Mouse (Mus musculus) heart, postnatal 36 days (tissue): ENCODE measurements at regions not wholly inside any gene's neighbourhood (a gene's known extent, or its start where the extent isn't known, plus 50 kb on each side); places are given as distances from the start of the nearest gene placed in this dataset.

Experiments used
- DNase-seq, 2 experiments: peaks; one replicate each; pipeline ENCODE4 v3.0.0; 2021 to 2022
- intact Hi-C: fragments of 180-260 bp; cut with DNase I; formaldehyde crosslinking; loops from one replicate; pipeline ENCODE4 v1.15.1; 2025

- intact Hi-C loops = loop anchor here (5.0 kb wide), 1 partner anchor 64 kb away; the partner anchor contains the start of gene Csf1
- no peak for DNase-seq
These were observed 50.7 kb upstream of the Eps8l3 start for GRCm38 (mm10) chr3:107826241-107826760.

GRCm38 (mm10) chr3:107825468-107825867 is 51.6 kb upstream of the Eps8l3 start:
- peak in 1 of 2 experiments; percentile 55 for DNase-seq
- intact Hi-C loops = loop anchor here (5.0 kb wide), 1 partner anchor 63 kb away; the partner anchor contains the start of gene Csf1

- no peak for DNase-seq
- intact Hi-C loops = loop anchor here (5.0 kb wide), 1 partner anchor 38 kb away; no protein-coding TSS in a partner anchor
These were observed 52.7 kb upstream of the Eps8l3 start for GRCm38 (mm10) chr3:107824378-107824777.

- no peak for DNase-seq
- intact Hi-C loops = loop anchor here (5.0 kb wide), 1 partner anchor 39 kb away; no protein-coding TSS in a partner anchor
These were observed 53.3 kb upstream of the Eps8l3 start for GRCm38 (mm10) chr3:107823655-107824266.

GRCm38 (mm10) chr3:107823177-107823576 is 53.9 kb upstream of the Eps8l3 start:
- intact Hi-C loops = loop anchor here (5.0 kb wide), 1 partner anchor 39 kb away; no protein-coding TSS in a partner anchor
- DNase-seq = no peak

GRCm38 (mm10) chr3:107822499-107822898 is 54.5 kb upstream of the Eps8l3 start:
- DNase-seq = no peak
- intact Hi-C loops = loop anchor here (5.0 kb wide), 1 partner anchor 40 kb away; no protein-coding TSS in a partner anchor

GRCm38 (mm10) chr3:107821952-107822351 is 55.1 kb upstream of the Eps8l3 start:
- no peak for DNase-seq
- intact Hi-C loops = loop anchor here (5.0 kb wide), 1 partner anchor 40 kb away; no protein-coding TSS in a partner anchor

GRCm38 (mm10) chr3:107819622-107820021 is 57.4 kb upstream of the Eps8l3 start:
- intact Hi-C loops = loop anchor here (5.0 kb wide), 1 partner anchor 43 kb away; no protein-coding TSS in a partner anchor
- DNase-seq = no peak

- no peak for DNase-seq
- intact Hi-C loops = no loop called here
These were observed 58.2 kb upstream of the Eps8l3 start for GRCm38 (mm10) chr3:107818616-107819495.

- intact Hi-C loops = no loop called here
- no peak for DNase-seq
These were observed 55.8 kb upstream of the Csf1 start for GRCm38 (mm10) chr3:107816031-107816430.

- DNase-seq = no peak
- intact Hi-C loops = no loop called here
These were observed 54.0 kb upstream of the Csf1 start for GRCm38 (mm10) chr3:107814280-107814679.

GRCm38 (mm10) chr3:107812885-107813284 is 52.6 kb upstream of the Csf1 start:
- DNase-seq = no peak
- intact Hi-C loops = no loop called here

GRCm38 (mm10) chr3:107812341-107812740 is 52.1 kb upstream of the Csf1 start:
- intact Hi-C loops = no loop called here
- DNase-seq = no peak

GRCm38 (mm10) chr3:107810452-107811050 is 50.3 kb upstream of the Csf1 start:
- intact Hi-C loops = no loop called here
- no peak for DNase-seq
